27 mouse cellular contexts compared by ENCODE assay signal in genomic region chr15:12856780-12857179, GRCm38 (mm10). TPM values are rescaled to one million over a fixed set of nuclear protein-coding genes. Genes with fewer than 3 reads are reported as not detected.
A peak's percentile ranks its signal among the peaks of the same experiment; 100 is the strongest.
DNase-seq lines count a peak whose midpoint lies in the region; ATAC-seq and TF ChIP-seq lines count a peak whose summit lies in the region.
"Had no signal": no experiment of that assay in that cellular context is flagged by ENCODE, and none has a peak within 500 bp of the region (broad histone marks: within the 10 kb centered on the region; RNA-seq: fewer than 3 reads in every experiment).

No protein-coding gene starts in this region.

- no peak for ATAC-seq in liver, embryonic 12.5 days
- ATAC-seq in liver, embryonic 11.5 days (replicated peaks; ENCODE audit: low FRiP score), result no peak
- ATAC-seq in G1E (ENCODE audit: extremely low read depth, insufficient number of reproducible peaks, low FRiP score, poor library complexity, severe bottlenecking), result no peak
- ATAC-seq in hematopoietic stem cell, adult 5-6 weeks (replicated peaks in 1 of 2; ENCODE audit: insufficient read depth in 1 of 2, low FRiP score in 2 of 2, low TSS enrichment in 1 of 2, low read depth in 1 of 2, poor library complexity in 2 of 2, severe bottlenecking in 2 of 2), result 0 out of 4 replicates have a peak, but pooled peaks have one; percentile 43 to 53
- ATAC-seq in cerebellum, adult (ENCODE audit: insufficient number of reproducible peaks, low FRiP score, low TSS enrichment), result no peak

- no peak for TF ChIP-seq CTCF in G1E (IDR thresholded peaks at IDR 0.05; ENCODE audit: low read depth, low read length)
- TF ChIP-seq CTCF in thymus, adult 2 months (IDR thresholded peaks at IDR 0.05; ENCODE audit: borderline replicate concordance, control insufficient read depth, extremely low read depth, insufficient read depth, low read length, poor library complexity), result no peak

- TF ChIP-seq POLR2A in thymus, adult 2 months (IDR thresholded peaks at IDR 0.05; ENCODE audit: control insufficient read depth, extremely low read depth, insufficient read depth, low read length, poor library complexity), result no peak

- no peak overlapping the region for H3K9ac ChIP-seq in liver, embryonic 12.5 days
- no peak overlapping the region for H3K9ac ChIP-seq in liver, embryonic 11.5 days (ENCODE audit: low read depth, low read length)
- H3K9ac ChIP-seq: embryonic facial prominence, embryonic 12.5 days; forebrain, embryonic 12.5 days; heart, embryonic 15.5 days; hindbrain, embryonic 13.5 days; lung, embryonic 15.5 days; midbrain, embryonic 12.5 days; neural tube, embryonic 13.5 days had no signal

- no peak overlapping the region for H3K27ac ChIP-seq in liver, embryonic 12.5 days
- no peak overlapping the region for H3K27ac ChIP-seq in liver, embryonic 11.5 days (ENCODE audit: low read depth, low read length)
- H3K27ac ChIP-seq in thymus, adult 2 months (ENCODE audit: control insufficient read depth, insufficient read depth, low read length), result no peak overlapping the region
- H3K27ac ChIP-seq: embryonic facial prominence, embryonic 12.5 days; forebrain, embryonic 12.5 days; heart, embryonic 10.5 days; heart, embryonic 15.5 days; hindbrain, embryonic 13.5 days; lung, embryonic 15.5 days; midbrain, embryonic 12.5 days; neural tube, embryonic 13.5 days had no signal

- 84% methylated on average over 6 of the region's 6 CpGs for WGBS in liver, embryonic 12.5 days (ENCODE audit: insufficient replicate concordance)
- 94% methylated on average over 6 of the region's 6 CpGs for WGBS in liver, embryonic 11.5 days
- 86% methylated on average over 6 of the region's 6 CpGs for WGBS in thymus, adult 2 months

- H3K4me3 ChIP-seq in liver, embryonic 12.5 days, result no peak overlapping the region
- H3K4me3 ChIP-seq in liver, embryonic 11.5 days (ENCODE audit: low read depth, low read length), result no peak overlapping the region
- H3K4me3 ChIP-seq in G1E (ENCODE audit: low read depth, low read length), result peak overlapping the region; percentile 33; the same call in 1 of the 2 replicates
- no peak overlapping the region for H3K4me3 ChIP-seq in thymus, adult 2 months (ENCODE audit: control insufficient read depth, insufficient read depth, low read length)
- H3K4me3 ChIP-seq: embryonic facial prominence, embryonic 12.5 days; forebrain, embryonic 12.5 days; heart, embryonic 10.5 days; heart, embryonic 15.5 days; hindbrain, embryonic 13.5 days; lung, embryonic 15.5 days; midbrain, embryonic 12.5 days; myocyte; neural tube, embryonic 13.5 days had no signal

- peaks cover 35% of the 10 kb centered on the region for H3K4me1 ChIP-seq in liver, embryonic 12.5 days
- H3K4me1 ChIP-seq in liver, embryonic 11.5 days (replicated peaks; ENCODE audit: control insufficient read depth, insufficient read depth, low read length), result peaks cover 17% of the 10 kb centered on the region; the same call in 1 of the 2 replicates
- H3K4me1 ChIP-seq in G1E (ENCODE audit: insufficient read depth, low read depth, low read length), result peaks cover 52% of the 10 kb centered on the region
- no peaks in the 10 kb centered on the region for H3K4me1 ChIP-seq in thymus, adult 2 months (replicated peaks; ENCODE audit: control insufficient read depth, insufficient read depth, low read length)
- H3K4me1 ChIP-seq: embryonic facial prominence, embryonic 12.5 days; forebrain, embryonic 12.5 days; hindbrain, embryonic 13.5 days; lung, embryonic 15.5 days; midbrain, embryonic 12.5 days; neural tube, embryonic 13.5 days had no signal

- no peak for DNase-seq in liver, embryonic 11.5 days (ENCODE audit: low spot score)
- DNase-seq in G1E (ENCODE audit: low spot score), result no peak
- DNase-seq in frontal cortex, postnatal 14 days (ENCODE audit: low spot score in 2 of 2), result no peak
- no peak for DNase-seq in thymus, adult 2 months
- DNase-seq: adrenal gland, postnatal 10 days; B cell, adult 2 months; cerebellum, adult 11 months; cerebellum, adult 9-11 months; embryo, embryonic 11 days; gastrocnemius, postnatal 14 days; kidney, adult 2 months; kidney, postnatal 10 days; layer of hippocampus, adult 9-11 months; liver; thymus, postnatal 4 days had no signal

- no peaks in the 10 kb centered on the region for H3K27me3 ChIP-seq in liver, embryonic 12.5 days (replicated peaks)
- H3K27me3 ChIP-seq in liver, embryonic 11.5 days (replicated peaks; ENCODE audit: control insufficient read depth, insufficient read depth, low read length), result no peaks in the 10 kb centered on the region
- H3K27me3 ChIP-seq in G1E (ENCODE audit: insufficient read depth, low read length), result no peaks in the 10 kb centered on the region
- no peaks in the 10 kb centered on the region for H3K27me3 ChIP-seq in thymus, adult 2 months (ENCODE audit: control insufficient read depth, insufficient read depth, low read length)
- H3K27me3 ChIP-seq: embryonic facial prominence, embryonic 12.5 days; forebrain, embryonic 12.5 days; heart, embryonic 15.5 days; hindbrain, embryonic 13.5 days; lung, embryonic 15.5 days; midbrain, embryonic 12.5 days; neural tube, embryonic 13.5 days had no signal

- H3K36me3 ChIP-seq in liver, embryonic 12.5 days, result peaks cover 97% of the 10 kb centered on the region
- H3K36me3 ChIP-seq in liver, embryonic 11.5 days (ENCODE audit: control insufficient read depth, insufficient read depth, low read length), result peaks cover 32% of the 10 kb centered on the region
- H3K36me3 ChIP-seq in G1E (replicated peaks), result peaks cover 93% of the 10 kb centered on the region
- H3K36me3 ChIP-seq in thymus, adult 2 months (ENCODE audit: control insufficient read depth, insufficient read depth, low read length), result peaks cover 11% of the 10 kb centered on the region; the same call in 1 of the 2 replicates

- H3K9me3 ChIP-seq in liver, embryonic 12.5 days (replicated peaks), result no peaks in the 10 kb centered on the region
- no peaks in the 10 kb centered on the region for H3K9me3 ChIP-seq in liver, embryonic 11.5 days (ENCODE audit: control insufficient read depth, low read length)
- H3K9me3 ChIP-seq in G1E (replicated peaks), result no peaks in the 10 kb centered on the region
- H3K9me3 ChIP-seq: embryonic facial prominence, embryonic 12.5 days; forebrain, embryonic 12.5 days; heart, embryonic 10.5 days; heart, embryonic 15.5 days; hindbrain, embryonic 13.5 days; lung, embryonic 15.5 days; midbrain, embryonic 12.5 days; neural tube, embryonic 13.5 days had no signal

- peak overlapping the region; percentile 3; the same call in 1 of the 2 replicates for H3K4me2 ChIP-seq in liver, embryonic 12.5 days
- H3K4me2 ChIP-seq in liver, embryonic 11.5 days, result no peak overlapping the region
- H3K4me2 ChIP-seq: embryonic facial prominence, embryonic 12.5 days; forebrain, embryonic 12.5 days; heart, embryonic 15.5 days; hindbrain, embryonic 13.5 days; lung, embryonic 15.5 days; midbrain, embryonic 12.5 days; neural tube, embryonic 13.5 days had no signal

RNA-seq across cellular contexts. Expression of gene Drosha, which starts 32.2 kb away (rescaled TPM):
- polyA plus RNA-seq in liver, embryonic 12.5 days (2016; fragmentation: Nextera tagmentation; extraction: Ambion mirVana), result 24.3 and 26.3 TPM in 2 replicates
- polyA plus RNA-seq in liver, embryonic 11.5 days (2014; fragmentation: Nextera tagmentation; extraction: Ambion mirVana), result 50.4 and 52.2 TPM in 2 replicates
- 124 and 132 TPM in 2 replicates for total RNA-seq in G1E (2014; fragmentation: Nextera tagmentation)
- total RNA-seq in G1E (2017), result 30.0 and 30.6 TPM in 2 replicates
- 366 and 422 TPM in 2 replicates for polyA plus RNA-seq in G1E (2012)
- total RNA-seq in hematopoietic stem cell, adult 5-6 weeks (2017), result 22.2 and 33.1 TPM in 2 replicates
- 19.5 and 22.0 TPM in 2 replicates for polyA plus RNA-seq in thymus, adult 2 months (2012; rRNA removed)

RNA-seq across cellular contexts. Expression of gene 6030458C11Rik, which starts 32.3 kb away (rescaled TPM):
- 48.6 and 52.0 TPM in 2 replicates for polyA plus RNA-seq in liver, embryonic 12.5 days (2016; fragmentation: Nextera tagmentation; extraction: Ambion mirVana)
- polyA plus RNA-seq in liver, embryonic 11.5 days (2014; fragmentation: Nextera tagmentation; extraction: Ambion mirVana), result 54.8 and 60.1 TPM in 2 replicates
- total RNA-seq in G1E (2014; fragmentation: Nextera tagmentation) (67.4 and 79.3 TPM in 2 replicates), G1E (2017) (54.4 and 57.8 TPM in 2 replicates)
- 13.8 and 16.7 TPM in 2 replicates for polyA plus RNA-seq in G1E (2012)
- total RNA-seq in hematopoietic stem cell, adult 5-6 weeks (2017), result 21.4 and 26.5 TPM in 2 replicates
- 13.5 and 14.4 TPM in 2 replicates for polyA plus RNA-seq in thymus, adult 2 months (2012; rRNA removed)

Comparison
In these comparisons a context has a peak if more than half of its experiments do, and no peak if none do; other contexts are left out.
1. ATAC-seq: peak in hematopoietic stem cell, adult 5-6 weeks (2 of 2); none in liver, embryonic 12.5 days (single experiment), liver, embryonic 11.5 days (single experiment), G1E (single experiment) and cerebellum, adult (single experiment).